Mouse (Mus musculus): ENCODE results near the gene Diras1. TPM values are rescaled to one million over a fixed set of nuclear protein-coding genes. Genes with fewer than 3 reads are reported as not detected.
"Not testable (repeated sequence)": the region's sequence is repeated elsewhere in the genome, so short reads cannot be mapped to it uniquely, and the experiment has no call there.

Gene Diras1
- polyA plus RNA-seq, 1 experiment from 2014 or later: 0.08 TPM

DNA sequence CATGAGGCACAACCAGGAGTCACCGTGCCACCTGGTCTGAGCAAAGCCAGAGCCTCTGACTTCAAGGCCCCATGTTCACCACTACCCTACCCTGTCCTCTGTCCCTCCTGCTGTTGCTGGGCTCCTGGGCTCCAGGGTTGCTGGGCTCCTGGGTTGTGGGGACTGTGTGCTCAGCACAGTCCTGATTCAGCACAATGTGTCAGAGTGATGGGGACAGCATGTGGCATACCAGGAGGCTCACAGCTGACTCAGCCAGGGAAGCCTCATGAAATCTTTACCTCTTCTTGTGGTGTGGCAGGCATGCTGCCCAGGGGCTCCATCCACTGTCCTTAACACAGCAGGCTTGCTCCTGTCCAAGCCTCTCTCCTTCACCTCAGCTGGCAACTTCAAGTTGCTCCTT lies 33.5 kb downstream of the Diras1 start:
- H3K9me3 ChIP-seq (ENCODE audit: low read depth, low read length): no peaks in the 10 kb centered on the region
- no peak overlapping the region for H3K27ac ChIP-seq (ENCODE audit: low read depth)
- DNase-seq (no peak), ATAC-seq (ENCODE audit: insufficient read depth) (no peak)
- 96% methylated on average over 1 of the region's 1 CpGs for WGBS
- no peak overlapping the region for H3K4me2 ChIP-seq
- H3K9ac ChIP-seq: no peak overlapping the region
- H3K4me1 ChIP-seq (ENCODE audit: insufficient read depth): peaks cover 5% of the 10 kb centered on the region
- TF ChIP-seq CTCF (IDR thresholded peaks at IDR 0.05; ENCODE audit: low read depth): no peak
- no peak overlapping the region for H3K4me3 ChIP-seq (ENCODE audit: low read depth, low read length)
- H3K27me3 ChIP-seq (ENCODE audit: insufficient read depth, low read length): peaks cover 6% of the 10 kb centered on the region; the same call in 1 of the 2 replicates
- H3K36me3 ChIP-seq (ENCODE audit: insufficient read depth): no peaks in the 10 kb centered on the region

- Histone ChIP-seq H3K4me2 (no peak overlapping the region), H3K9me3 (ENCODE audit: low read depth, low read length) (no peaks in the 10 kb centered on the region), H3K4me1 (ENCODE audit: insufficient read depth) (peaks cover 5% of the 10 kb centered on the region), H3K27me3 (ENCODE audit: insufficient read depth, low read length) (peaks cover 13% of the 10 kb centered on the region; the same call in 1 of the 2 replicates), H3K9ac (no peak overlapping the region), H3K36me3 (ENCODE audit: insufficient read depth) (no peaks in the 10 kb centered on the region), H3K4me3 (ENCODE audit: low read depth, low read length) (no peak overlapping the region), H3K27ac (ENCODE audit: low read depth) (no peak overlapping the region)
- 14% methylated on average over 3 of the region's 3 CpGs for WGBS
- peak; percentile 54 for DNase-seq
- ATAC-seq (ENCODE audit: insufficient read depth): no peak
- peak; percentile 64 for TF ChIP-seq CTCF (IDR thresholded peaks at IDR 0.05; ENCODE audit: low read depth)
Observed at GRCm38 (mm10) chr10:80991007-80991406, 34.5 kb downstream of the Diras1 start.

DNA sequence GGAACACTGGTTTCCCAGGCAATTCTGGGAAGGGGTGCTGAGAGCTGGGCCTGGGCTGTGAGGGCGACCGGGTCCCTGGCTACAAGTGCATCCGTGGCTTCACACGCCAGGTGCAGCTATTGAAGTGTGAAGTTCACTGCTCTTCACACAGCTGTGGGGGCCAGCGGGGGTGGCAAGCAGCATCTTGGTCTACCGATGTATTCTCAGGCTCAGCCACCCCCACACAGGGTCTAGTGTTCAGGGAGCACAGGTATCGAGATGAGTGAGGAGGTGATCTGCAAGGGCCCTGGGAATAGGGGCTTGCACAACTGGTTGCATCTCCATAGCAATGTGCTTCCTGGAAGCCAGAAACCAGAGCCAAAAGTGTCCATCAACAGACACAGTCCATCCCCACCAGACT lies 35.1 kb downstream of the Diras1 start:
- Histone ChIP-seq H3K27me3 (ENCODE audit: insufficient read depth, low read length) (peaks cover 18% of the 10 kb centered on the region), H3K27ac (ENCODE audit: low read depth) (no peak overlapping the region), H3K9me3 (ENCODE audit: low read depth, low read length) (no peaks in the 10 kb centered on the region), H3K36me3 (ENCODE audit: insufficient read depth) (no peaks in the 10 kb centered on the region), H3K4me2 (no peak overlapping the region), H3K4me1 (ENCODE audit: insufficient read depth) (peaks cover 5% of the 10 kb centered on the region), H3K9ac (no peak overlapping the region), H3K4me3 (ENCODE audit: low read depth, low read length) (no peak overlapping the region)
- no peak for ATAC-seq (ENCODE audit: insufficient read depth)
- WGBS: 67% methylated on average over 7 of the region's 7 CpGs
- DNase-seq: no peak
- no peak for TF ChIP-seq CTCF (IDR thresholded peaks at IDR 0.05; ENCODE audit: low read depth)

GRCm38 (mm10) chr10:80989854-80990253 lies 35.6 kb downstream of the Diras1 start:
- 48% methylated on average over 4 of the region's 4 CpGs for WGBS
- not testable (repeated sequence) for H3K36me3 ChIP-seq (ENCODE audit: insufficient read depth)
- peaks cover 22% of the 10 kb centered on the region for H3K27me3 ChIP-seq (ENCODE audit: insufficient read depth, low read length)

DNA sequence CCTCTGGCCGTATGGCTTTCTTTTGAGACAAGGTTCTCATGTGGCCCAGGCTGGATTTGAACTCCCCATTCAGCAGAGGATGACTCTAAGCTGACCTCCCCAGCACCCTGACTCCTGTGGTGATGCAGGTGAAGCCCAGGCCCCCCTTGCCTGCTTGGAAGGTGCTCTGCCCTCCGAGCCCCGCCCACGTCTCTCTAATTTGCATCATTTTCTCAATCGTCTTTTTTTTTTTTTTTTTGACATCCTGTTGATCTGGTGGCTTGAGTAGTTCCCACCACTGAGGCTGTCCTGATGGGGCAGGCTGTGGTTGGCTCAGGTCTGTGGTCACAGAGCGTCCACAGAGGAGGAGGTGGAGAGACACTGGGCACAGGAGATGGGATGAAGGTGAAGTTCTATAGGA lies 36.0 kb downstream of the Diras1 start:
- Histone ChIP-seq H3K4me3 (ENCODE audit: low read depth, low read length) (no peak overlapping the region), H3K27ac (ENCODE audit: low read depth) (no peak overlapping the region), H3K4me1 (ENCODE audit: insufficient read depth) (peaks cover 5% of the 10 kb centered on the region), H3K9ac (no peak overlapping the region), H3K36me3 (ENCODE audit: insufficient read depth) (no peaks in the 10 kb centered on the region), H3K27me3 (ENCODE audit: insufficient read depth, low read length) (peaks cover 22% of the 10 kb centered on the region), H3K4me2 (no peak overlapping the region), H3K9me3 (ENCODE audit: low read depth, low read length) (no peaks in the 10 kb centered on the region)
- ATAC-seq (ENCODE audit: insufficient read depth) (no peak), DNase-seq (no peak)
- no peak for TF ChIP-seq CTCF (IDR thresholded peaks at IDR 0.05; ENCODE audit: low read depth)
- 55% methylated on average over 6 of the region's 6 CpGs for WGBS

More at GRCm38 (mm10) chr10:80989854-80990253, 35.6 kb downstream of the Diras1 start:
- H3K27ac ChIP-seq (ENCODE audit: low read depth); ATAC-seq (ENCODE audit: insufficient read depth); H3K9ac ChIP-seq; H3K9me3 ChIP-seq (ENCODE audit: low read depth, low read length); DNase-seq; H3K4me3 ChIP-seq (ENCODE audit: low read depth, low read length); H3K4me2 ChIP-seq; H3K4me1 ChIP-seq (ENCODE audit: insufficient read depth): not testable (repeated sequence)

DNA sequence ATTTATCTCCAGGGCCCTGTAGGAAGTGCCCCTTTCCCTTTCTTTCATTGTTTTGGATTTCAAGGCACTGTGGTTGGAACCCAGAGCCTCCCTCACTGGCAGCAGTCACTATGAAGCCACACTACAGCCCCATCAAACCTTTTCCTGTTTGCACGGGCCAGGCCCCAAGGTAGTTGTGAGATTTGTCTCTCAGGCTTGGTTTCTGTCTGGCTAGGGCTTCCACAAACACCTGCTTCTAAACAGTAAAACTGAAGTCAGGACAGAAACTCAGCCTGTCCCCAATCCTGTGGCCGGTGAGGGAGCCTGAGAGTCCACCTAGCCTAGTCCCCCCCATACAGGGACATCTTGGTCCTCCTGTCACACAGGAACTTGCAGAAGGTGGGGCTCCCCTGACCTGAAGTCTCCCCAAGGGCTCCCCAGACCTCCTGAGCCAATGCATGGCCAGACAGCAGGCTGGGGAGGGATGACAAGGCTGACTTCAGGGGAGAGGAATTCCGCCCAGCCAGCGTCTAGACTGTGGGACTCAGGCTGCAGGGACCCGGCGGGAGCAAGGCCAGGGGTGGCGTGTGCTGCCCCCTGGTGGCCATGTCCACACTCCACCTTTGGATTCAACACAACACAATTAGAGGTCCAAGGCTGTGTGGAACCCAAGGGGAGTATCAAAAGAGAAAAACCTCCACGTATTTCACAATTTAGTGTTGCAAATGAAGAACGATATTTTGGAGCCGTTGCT lies 37.6 kb downstream of the Diras1 start:
- Histone ChIP-seq H3K27ac (ENCODE audit: low read depth) (peak overlapping the region; percentile 76; the same call in 1 of the 2 replicates), H3K27me3 (ENCODE audit: insufficient read depth, low read length) (peaks cover 27% of the 10 kb centered on the region), H3K9ac (peak overlapping the region; percentile 29; the same call in 1 of the 2 replicates), H3K36me3 (ENCODE audit: insufficient read depth) (no peaks in the 10 kb centered on the region), H3K4me3 (ENCODE audit: low read depth, low read length) (no peak overlapping the region), H3K9me3 (ENCODE audit: low read depth, low read length) (no peaks in the 10 kb centered on the region), H3K4me2 (peak overlapping the region; percentile 20; the same call in 1 of the 2 replicates), H3K4me1 (ENCODE audit: insufficient read depth) (peaks cover 5% of the 10 kb centered on the region)
- 11% methylated on average over 10 of the region's 10 CpGs for WGBS
- TF ChIP-seq CTCF (IDR thresholded peaks at IDR 0.05; ENCODE audit: low read depth): peak; percentile 98
- ATAC-seq (ENCODE audit: insufficient read depth): peak; percentile 93
- DNase-seq: peak; percentile 96

DNA sequence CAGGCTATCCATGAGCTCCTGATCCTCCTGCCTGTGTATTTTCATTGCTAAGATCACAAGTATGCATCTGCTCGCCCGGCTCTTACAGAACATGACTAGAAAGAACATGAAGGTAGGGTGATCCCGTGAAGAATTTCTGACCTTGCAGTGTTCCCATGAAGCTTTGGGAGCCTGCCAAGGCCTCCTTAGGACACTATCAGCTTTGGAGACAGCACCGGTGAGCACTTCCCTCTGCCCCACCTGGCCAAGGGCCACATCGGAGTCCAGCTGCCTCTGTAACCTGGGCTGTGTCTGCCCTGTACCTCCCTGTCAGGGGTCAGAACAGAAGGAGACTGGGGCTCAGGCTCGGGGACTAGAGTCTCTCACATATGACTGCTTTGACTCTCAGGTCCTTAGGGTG lies 38.7 kb downstream of the Diras1 start:
- Histone ChIP-seq H3K9ac (no peak overlapping the region), H3K36me3 (ENCODE audit: insufficient read depth) (no peaks in the 10 kb centered on the region)
- 57% methylated on average over 6 of the region's 6 CpGs for WGBS

More for the DNA sequence above, 38.7 kb downstream of the Diras1 start:
- DNase-seq (no peak), ATAC-seq (ENCODE audit: insufficient read depth) (no peak)
- H3K4me2 ChIP-seq: no peak overlapping the region
- no peak for TF ChIP-seq CTCF (IDR thresholded peaks at IDR 0.05; ENCODE audit: low read depth)
- peaks cover 5% of the 10 kb centered on the region for H3K4me1 ChIP-seq (ENCODE audit: insufficient read depth)
- H3K4me3 ChIP-seq (ENCODE audit: low read depth, low read length): no peak overlapping the region
- H3K9me3 ChIP-seq (ENCODE audit: low read depth, low read length): no peaks in the 10 kb centered on the region
- peaks cover 31% of the 10 kb centered on the region for H3K27me3 ChIP-seq (ENCODE audit: insufficient read depth, low read length)
- H3K27ac ChIP-seq (ENCODE audit: low read depth): no peak overlapping the region
